Mouse (Mus musculus) hindbrain, embryonic 10.5 days (tissue): ENCODE measurements around the gene Hdac1. TPM values are rescaled to one million over a fixed set of nuclear protein-coding genes. Genes with fewer than 3 reads are reported as not detected.
A peak's percentile ranks its signal among the peaks of the same experiment; 100 is the strongest.

Experiments used
- DNase-seq: peaks from one replicate; pipeline ENCODE4 v3.0.0-alpha.2; 2017; ENCODE audit warnings: low spot score
- H3K27ac ChIP-seq: fragments of 300-500 bp; sonication (generic); 2 replicates; pipeline ENCODE4 v1.5.1; 2016; ENCODE audit warnings: mild to moderate bottlenecking, moderate library complexity
- H3K27me3 ChIP-seq: fragments of 300-500 bp; sonication (generic); 2 replicates; pipeline ENCODE4 v1.6.1; 2016; ENCODE audit warnings: mild to moderate bottlenecking; ENCODE audit not compliant: poor library complexity, insufficient read depth, severe bottlenecking
- H3K36me3 ChIP-seq: fragments of 300-500 bp; sonication (generic); 2 replicates; pipeline ENCODE4 v1.6.1; 2016; ENCODE audit warnings: mild to moderate bottlenecking, moderate library complexity
- H3K4me1 ChIP-seq: fragments of 300-500 bp; sonication (generic); replicated peaks from 2 replicates; pipeline ENCODE4 v1.6.1; 2016; ENCODE audit warnings: mild to moderate bottlenecking
- H3K4me3 ChIP-seq: fragments of 300-500 bp; sonication (generic); 2 replicates; pipeline ENCODE4 v1.5.1; 2016; ENCODE audit warnings: mild to moderate bottlenecking, moderate library complexity
- H3K9me3 ChIP-seq: fragments of 300-500 bp; sonication (generic); 2 replicates; pipeline ENCODE4 v1.6.1; 2016; ENCODE audit warnings: mild to moderate bottlenecking, moderate library complexity
- WGBS: fragments of 180-500 bp; shearing (Covaris S2); methylation state at CpG from one replicate; pipeline ENCODE4 v1.1.7; 2016; 5-methylcytosine and 5-hydroxymethylcytosine counted together
- polyA plus RNA-seq: library from polyadenylated mRNA; unstranded; fragments of >200 nt; fragmentation: Nextera tagmentation; extraction: Ambion mirVana; gene quantifications from 2 replicates; pipeline ENCODE4 v1.2.1, GENCODE M21; 2016

The Hdac1 gene
- 241 and 286 TPM in 2 replicates for polyA plus RNA-seq

DNA sequence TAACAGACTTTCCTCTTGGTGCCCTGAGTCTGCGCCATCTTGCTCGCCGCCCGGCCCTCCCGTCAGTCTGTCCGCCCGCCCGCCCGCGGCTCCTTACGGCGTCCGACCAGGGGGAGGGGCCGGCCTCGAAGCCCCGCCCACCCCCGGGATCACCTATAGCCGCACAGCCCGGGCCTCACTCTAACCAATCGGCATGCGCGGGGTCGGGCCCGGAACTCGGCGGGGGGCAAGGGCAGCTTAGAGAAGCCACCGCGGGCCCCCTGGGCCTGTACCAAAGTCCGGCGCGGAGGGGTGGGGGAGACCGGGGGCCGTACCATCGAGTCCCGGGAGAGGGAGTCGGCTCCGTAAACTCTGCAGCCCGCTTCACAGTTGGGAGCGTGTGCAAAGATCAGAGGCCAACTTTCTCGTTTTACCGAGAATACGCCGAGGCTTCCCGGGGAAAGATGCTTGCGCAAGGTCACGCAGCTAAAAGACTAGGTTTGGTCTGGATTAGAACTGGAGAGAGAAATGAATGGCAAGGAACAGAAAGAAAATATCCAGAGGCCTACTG, at the start of gene Hdac1:
TSS of gene Hdac1 (minus strand) at position 122 of the 550 bp plus-strand sequence.
- Histone ChIP-seq H3K27me3 (no peaks in the 10 kb centered on the region), H3K9me3 (no peaks in the 10 kb centered on the region), H3K36me3 (peaks cover 35% of the 10 kb centered on the region), H3K4me3 (peak within 1 kb of the TSS; percentile 90), H3K4me1 (peaks cover 27% of the 10 kb centered on the region), H3K27ac (peak within 1 kb of the TSS; percentile 98)
- 1% methylated on average over 46 of the region's 46 CpGs for WGBS
- DNase-seq, result peak; percentile 99

DNA sequence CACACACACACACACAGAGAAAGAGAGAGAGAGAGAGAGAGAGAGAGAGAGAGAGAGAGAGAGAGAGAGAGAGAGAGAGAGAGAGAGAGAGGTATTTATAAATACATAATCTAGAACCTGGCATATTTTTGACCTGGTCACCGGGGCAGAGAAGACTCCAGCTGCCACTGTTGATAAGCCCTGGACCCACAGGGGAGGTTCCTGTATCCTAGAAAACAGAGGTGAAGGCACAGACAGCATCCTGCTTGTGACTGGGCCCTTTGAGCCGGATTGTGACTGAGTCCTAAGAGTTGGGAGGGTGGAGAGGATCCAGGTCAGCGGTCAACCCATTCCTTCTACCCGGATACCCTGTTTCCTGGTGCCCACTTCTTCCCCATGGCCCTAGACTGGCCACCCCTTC, 46.4 kb upstream of the Hdac1 start:
- WGBS, result 86% methylated on average over 4 of the region's 4 CpGs

DNA sequence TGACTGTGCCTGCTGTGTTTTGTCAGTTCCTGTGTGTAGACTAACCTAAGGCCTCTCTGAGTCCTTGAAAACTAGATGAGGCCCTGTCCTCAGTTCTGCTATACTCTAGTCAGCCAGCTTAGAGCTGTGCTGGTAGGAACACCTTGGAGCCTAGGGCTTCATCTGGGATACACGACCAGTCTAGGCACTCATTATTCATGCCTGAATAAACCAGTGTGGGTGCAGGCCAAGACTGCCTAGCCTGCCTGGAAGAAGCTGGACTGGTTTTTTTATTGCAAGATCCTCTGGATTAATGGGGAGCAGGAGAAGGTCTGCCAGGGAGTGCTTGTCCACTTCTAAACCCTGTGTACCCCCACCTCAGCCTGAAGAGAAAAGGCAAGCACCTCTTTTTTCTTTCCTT, 44.4 kb upstream of the Hdac1 start:
- H3K4me1 ChIP-seq, result peaks cover 18% of the 10 kb centered on the region
- H3K9me3 ChIP-seq, result no peaks in the 10 kb centered on the region
- H3K27ac ChIP-seq, result no peak overlapping the region
- WGBS, result 47% methylated on average over 1 of the region's 1 CpGs
- no peaks in the 10 kb centered on the region for H3K27me3 ChIP-seq
- H3K36me3 ChIP-seq, result peaks cover 21% of the 10 kb centered on the region
- H3K4me3 ChIP-seq, result no peak overlapping the region
- DNase-seq, result no peak

More for the DNA sequence above, 46.4 kb upstream of the Hdac1 start:
- Histone ChIP-seq H3K4me3 (no peak overlapping the region), H3K27me3 (no peaks in the 10 kb centered on the region), H3K9me3 (no peaks in the 10 kb centered on the region), H3K4me1 (peaks cover 25% of the 10 kb centered on the region), H3K27ac (no peak overlapping the region), H3K36me3 (peaks cover 41% of the 10 kb centered on the region)
- DNase-seq, result no peak

DNA sequence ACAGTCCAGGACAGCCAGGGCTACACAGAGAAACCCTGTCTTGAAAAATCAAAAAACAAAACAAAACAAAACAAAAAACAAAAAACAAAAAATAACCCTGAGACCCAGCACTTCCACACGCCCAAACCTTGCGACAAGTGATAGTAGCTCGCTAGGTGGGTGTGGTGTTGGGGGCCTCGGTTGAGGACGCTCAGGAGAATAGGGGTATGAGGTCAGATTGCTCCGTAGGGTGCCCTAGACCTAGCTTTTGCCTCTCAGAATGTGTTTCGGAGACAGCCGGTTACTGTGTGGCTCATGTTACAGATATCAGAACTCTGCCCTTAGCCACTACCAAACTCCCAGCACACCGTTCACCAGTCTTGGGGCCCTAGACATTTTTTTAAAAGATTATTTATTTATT, 43.3 kb upstream of the Hdac1 start:
- Histone ChIP-seq H3K4me3 (peak overlapping the region; percentile 58), H3K36me3 (peaks cover 10% of the 10 kb centered on the region), H3K27me3 (no peaks in the 10 kb centered on the region), H3K9me3 (no peaks in the 10 kb centered on the region), H3K4me1 (peaks cover 18% of the 10 kb centered on the region), H3K27ac (peak overlapping the region; percentile 62; the same call in 1 of the 2 replicates)
- WGBS, result 75% methylated on average over 9 of the region's 9 CpGs
- no peak for DNase-seq

DNA sequence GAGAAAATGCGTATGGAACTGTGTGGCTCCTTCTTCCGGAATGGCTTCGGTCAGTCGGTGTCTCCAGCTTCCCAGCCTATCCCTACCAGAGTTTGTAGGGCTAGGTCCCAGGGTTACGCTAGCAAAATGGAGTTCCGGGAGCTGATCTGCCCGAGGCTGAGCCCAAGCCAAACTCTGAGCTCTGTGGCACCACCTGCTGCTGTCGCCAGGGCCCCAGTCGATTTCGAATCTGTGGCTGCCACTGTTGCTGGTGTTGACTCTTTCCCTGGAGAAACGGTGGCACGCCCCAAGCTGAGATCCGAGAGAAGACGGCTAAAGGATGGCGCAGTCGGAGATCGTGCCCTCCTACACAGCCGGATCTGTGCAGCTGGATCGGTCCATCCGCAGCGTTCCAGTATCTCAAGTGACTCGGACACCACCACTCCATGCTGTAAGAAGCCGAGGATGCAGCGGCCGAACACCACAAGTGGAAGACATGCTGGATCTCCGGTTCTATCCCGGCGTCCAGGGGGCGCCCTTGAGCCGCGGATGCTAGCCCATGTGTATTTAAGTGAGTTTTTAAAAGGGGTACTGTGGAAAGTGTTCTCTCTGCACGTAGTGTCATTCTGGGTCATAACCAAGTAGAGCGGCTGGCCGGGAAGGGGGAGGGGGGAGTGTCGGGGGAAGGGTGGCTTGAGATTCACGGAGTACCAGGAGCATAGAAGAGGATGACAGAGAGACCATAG, 42.5 kb upstream of the Hdac1 start:
- DNase-seq, result peak; percentile 86
- 2% methylated on average over 36 of the region's 36 CpGs for WGBS

DNA sequence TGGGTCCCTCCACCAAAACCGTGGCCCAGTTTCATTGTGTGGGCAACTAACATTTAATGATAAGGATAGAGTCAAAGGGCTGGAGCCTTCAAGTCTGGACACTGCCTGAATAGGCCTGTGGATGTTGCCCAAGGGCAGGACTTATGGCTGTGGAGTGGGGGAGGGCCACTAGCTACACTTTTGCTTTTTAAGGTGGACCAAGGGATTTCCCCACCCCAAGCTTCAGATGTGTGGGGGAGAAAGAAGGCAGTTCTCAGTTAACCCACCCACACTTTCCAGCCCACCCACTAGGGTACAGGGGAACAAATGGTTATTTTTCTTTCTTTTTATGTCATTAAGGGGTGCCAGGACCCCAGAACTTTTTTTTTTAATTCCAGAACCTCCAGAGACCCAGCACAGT, 41.9 kb upstream of the Hdac1 start:
- peak overlapping the region; percentile 72 for H3K27ac ChIP-seq
- H3K36me3 ChIP-seq, result no peaks in the 10 kb centered on the region
- no peak for DNase-seq
- no peaks in the 10 kb centered on the region for H3K27me3 ChIP-seq
- H3K4me1 ChIP-seq, result peaks cover 18% of the 10 kb centered on the region
- WGBS, result 73% methylated on average over 1 of the region's 1 CpGs
- H3K9me3 ChIP-seq, result no peaks in the 10 kb centered on the region
- H3K4me3 ChIP-seq, result peak overlapping the region; percentile 58

More for the DNA sequence above, 42.5 kb upstream of the Hdac1 start:
- Histone ChIP-seq H3K27me3 (no peaks in the 10 kb centered on the region), H3K4me3 (peak overlapping the region; percentile 58), H3K36me3 (peaks cover 2% of the 10 kb centered on the region; the same call in 1 of the 2 replicates), H3K4me1 (peaks cover 18% of the 10 kb centered on the region), H3K27ac (peak overlapping the region; percentile 72), H3K9me3 (no peaks in the 10 kb centered on the region)

DNA sequence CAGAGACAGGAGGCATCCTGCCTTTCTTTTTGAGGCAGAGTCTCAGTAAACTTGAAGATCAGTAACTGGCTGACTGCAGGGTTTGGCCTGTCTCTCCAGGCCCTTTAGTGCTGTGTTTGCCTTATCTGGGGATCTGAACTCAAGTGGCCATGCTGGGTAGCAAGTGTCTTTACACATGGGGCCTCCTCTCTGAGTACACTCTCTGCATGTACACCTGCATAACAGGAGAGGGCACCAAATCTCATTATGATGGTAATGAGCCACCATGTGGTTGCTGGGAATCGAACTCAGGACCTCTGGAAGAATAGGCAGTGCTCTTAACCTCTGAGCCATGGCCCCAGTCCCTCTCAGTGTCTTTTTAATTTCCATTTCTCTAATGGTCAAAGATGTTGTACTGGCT, 39.7 kb upstream of the Hdac1 start:
- Histone ChIP-seq H3K36me3 (no peaks in the 10 kb centered on the region), H3K27ac (no peak overlapping the region), H3K4me3 (no peak overlapping the region), H3K9me3 (no peaks in the 10 kb centered on the region), H3K4me1 (peaks cover 21% of the 10 kb centered on the region), H3K27me3 (0 out of 2 replicates have a peak, but pooled peaks cover 5% of the 10 kb centered on the region)
- no peak for DNase-seq
- 81% methylated on average over 1 of the region's 1 CpGs for WGBS

DNA sequence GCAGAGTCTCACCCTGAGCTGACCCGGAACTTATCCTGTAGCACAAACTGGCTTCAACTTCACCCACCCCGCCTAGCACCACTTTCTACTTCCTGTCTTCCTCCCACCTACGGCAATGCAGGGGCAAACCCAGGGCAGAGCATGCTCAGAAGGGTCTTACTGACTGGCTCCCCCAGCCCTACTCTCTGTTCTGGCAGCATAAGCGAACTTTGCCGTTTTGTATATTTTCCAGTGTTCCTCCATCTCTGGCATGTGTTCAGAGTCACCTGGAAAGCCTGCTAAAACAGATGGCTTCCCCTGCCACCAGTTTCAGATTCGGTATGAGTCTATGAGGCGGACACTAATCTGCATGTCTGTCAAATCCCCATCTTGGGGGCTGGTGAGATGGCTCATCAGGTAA, 37.8 kb upstream of the Hdac1 start:
- H3K27ac ChIP-seq, result no peak overlapping the region
- no peaks in the 10 kb centered on the region for H3K9me3 ChIP-seq
- no peak overlapping the region for H3K4me3 ChIP-seq
- H3K4me1 ChIP-seq, result peaks cover 23% of the 10 kb centered on the region
- no peak for DNase-seq
- 83% methylated on average over 7 of the region's 7 CpGs for WGBS
- H3K27me3 ChIP-seq, result peaks cover 5% of the 10 kb centered on the region; the same call in 1 of the 2 replicates
- H3K36me3 ChIP-seq, result no peaks in the 10 kb centered on the region

DNA sequence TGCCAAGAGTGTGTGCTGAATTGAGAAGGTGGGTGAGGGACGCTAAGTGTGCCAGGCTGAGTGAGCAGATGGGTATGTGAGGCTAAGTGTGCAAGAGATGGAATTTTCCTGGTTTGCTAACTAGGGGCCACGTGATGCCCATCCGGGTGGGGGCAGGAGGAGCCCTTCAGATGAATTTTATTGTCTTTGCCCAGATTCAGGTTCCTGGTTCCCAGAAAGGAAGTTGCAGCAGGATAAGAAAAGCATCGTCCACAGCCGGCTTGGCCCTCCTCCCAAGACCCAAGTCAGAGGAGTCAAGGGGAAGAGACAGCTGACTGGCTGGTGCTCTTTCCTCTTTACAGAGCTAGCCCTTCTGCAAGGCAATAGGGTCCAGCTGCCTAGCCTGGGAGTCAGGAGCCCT, 36.0 kb upstream of the Hdac1 start, which contains the start of gene Fam167b:
TSS of gene Fam167b (minus strand) at position 84 of the 400 bp plus-strand sequence.
- Histone ChIP-seq H3K4me1 (peaks cover 16% of the 10 kb centered on the region), H3K9me3 (no peaks in the 10 kb centered on the region), H3K4me3 (0 out of 2 replicates have a peak within 1 kb of the TSS, but pooled peaks have one; percentile 24), H3K36me3 (no peaks in the 10 kb centered on the region), H3K27ac (peak within 1 kb of the TSS; percentile 69; the same call in 1 of the 2 replicates), H3K27me3 (peaks cover 5% of the 10 kb centered on the region; the same call in 1 of the 2 replicates)
- WGBS, result 82% methylated on average over 5 of the region's 5 CpGs
- DNase-seq, result no peak

DNA sequence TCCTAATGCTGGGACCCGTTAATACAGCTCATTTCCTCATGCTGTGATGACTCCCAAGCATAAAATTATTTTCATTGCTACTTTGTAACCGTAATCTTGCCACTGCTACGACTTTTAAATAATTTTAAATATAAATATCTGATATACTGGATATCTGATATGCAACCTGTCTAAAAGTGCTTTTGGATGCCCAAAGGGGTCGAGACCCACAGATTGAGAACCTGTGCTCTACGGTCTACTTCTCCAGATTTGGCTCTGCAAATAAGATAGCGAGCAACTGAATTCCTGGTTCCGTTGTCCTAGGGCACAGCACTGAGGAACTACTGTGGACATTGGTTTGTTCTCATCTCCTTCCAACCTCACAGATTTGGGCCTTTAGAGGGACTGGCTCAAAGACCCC, 35.2 kb upstream of the Hdac1 start:
- peaks cover 17% of the 10 kb centered on the region for H3K4me1 ChIP-seq

DNA sequence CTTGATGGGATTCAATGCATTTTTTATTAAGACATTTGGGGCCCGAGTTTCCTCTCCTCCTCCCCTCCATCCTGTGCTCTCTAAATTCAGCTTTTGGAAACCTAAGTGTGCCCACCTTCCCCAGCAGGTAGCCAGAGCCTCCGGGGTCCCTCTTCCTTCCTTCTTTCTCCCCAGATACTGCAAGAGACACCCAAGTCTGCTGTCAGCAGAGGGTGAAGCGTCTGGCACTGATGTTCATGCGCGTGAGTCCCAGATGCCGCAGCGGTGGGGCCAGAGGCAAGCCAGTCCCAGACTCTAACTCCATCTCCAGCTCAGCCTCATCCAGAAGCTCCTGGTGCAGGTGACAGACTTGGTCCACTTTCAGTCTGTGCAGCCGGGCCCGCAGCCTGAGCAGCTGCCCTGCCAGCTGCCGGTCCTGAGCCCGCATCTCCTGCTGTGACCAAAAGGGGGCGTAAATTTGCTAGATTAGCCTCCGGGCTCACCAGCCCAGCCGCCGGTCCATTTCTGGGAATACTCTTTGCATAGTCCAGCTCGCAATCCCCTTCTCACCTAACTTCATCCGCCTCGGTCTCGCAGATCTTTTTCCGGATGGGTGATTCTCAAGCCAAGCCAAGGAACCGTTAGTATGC, 34.5 kb upstream of the Hdac1 start:
- H3K36me3 ChIP-seq, result no peaks in the 10 kb centered on the region
- no peaks in the 10 kb centered on the region for H3K9me3 ChIP-seq
- DNase-seq, result peak; percentile 74
- H3K4me1 ChIP-seq, result peaks cover 17% of the 10 kb centered on the region
- 33% methylated on average over 21 of the region's 21 CpGs for WGBS
- peak overlapping the region; percentile 69 for H3K27ac ChIP-seq
- H3K4me3 ChIP-seq, result peak overlapping the region; percentile 24
- peaks cover 5% of the 10 kb centered on the region; the same call in 1 of the 2 replicates for H3K27me3 ChIP-seq

More for the DNA sequence above, 35.2 kb upstream of the Hdac1 start:
- H3K4me3 ChIP-seq, result no peak overlapping the region
- DNase-seq, result no peak
- H3K9me3 ChIP-seq, result no peaks in the 10 kb centered on the region
- peaks cover 5% of the 10 kb centered on the region; the same call in 1 of the 2 replicates for H3K27me3 ChIP-seq
- no peak overlapping the region for H3K27ac ChIP-seq
- no peaks in the 10 kb centered on the region for H3K36me3 ChIP-seq
- WGBS, result 86% methylated on average over 7 of the region's 7 CpGs

DNA sequence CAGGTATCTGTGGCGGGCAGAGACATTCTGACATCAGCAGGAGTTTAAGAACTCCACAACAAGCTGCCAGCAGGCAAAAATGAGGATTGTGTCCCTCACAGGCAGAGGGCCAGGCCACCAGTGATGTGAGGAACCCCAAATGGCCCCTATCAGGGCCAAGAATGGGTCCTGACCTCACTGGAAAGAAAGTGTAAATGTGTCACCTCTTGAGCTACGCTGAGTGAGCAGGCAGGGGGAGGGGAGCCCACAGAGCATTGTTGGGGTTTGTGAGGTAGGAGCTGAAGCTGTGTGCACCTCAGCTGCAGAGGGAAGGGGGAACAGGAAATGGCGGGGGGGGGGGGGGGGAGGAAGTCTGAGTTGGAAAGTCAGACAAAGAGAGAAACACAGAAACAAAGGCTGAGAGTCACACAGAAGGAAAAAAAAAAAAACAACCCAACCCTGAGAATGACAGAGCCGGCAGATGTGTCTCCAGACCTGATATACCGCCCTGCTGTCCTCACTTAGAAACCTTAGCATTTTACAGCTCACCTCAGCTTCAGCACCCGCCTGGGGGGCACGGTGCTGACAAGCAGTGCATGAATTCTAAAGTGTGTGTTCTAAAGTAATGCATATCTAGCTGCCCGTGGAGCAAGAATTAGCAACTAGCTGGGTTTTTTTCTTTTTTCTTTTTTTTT, 32.8 kb upstream of the Hdac1 start:
- H3K9me3 ChIP-seq, result no peaks in the 10 kb centered on the region
- peak overlapping the region; percentile 59; the same call in 1 of the 2 replicates for H3K27ac ChIP-seq
- H3K4me1 ChIP-seq, result peaks cover 17% of the 10 kb centered on the region
- no peak overlapping the region for H3K4me3 ChIP-seq
- 61% methylated on average over 7 of the region's 8 CpGs for WGBS
- DNase-seq, result no peak
- no peaks in the 10 kb centered on the region for H3K36me3 ChIP-seq
- H3K27me3 ChIP-seq, result peaks cover 5% of the 10 kb centered on the region; the same call in 1 of the 2 replicates
